Mouse (Mus musculus) testis, adult 2 months (tissue): ENCODE measurements at regions not wholly inside any gene's neighbourhood (a gene's known extent, or its start where the extent isn't known, plus 50 kb on each side); places are given as distances from the start of the nearest gene placed in this dataset.

Experiments used
- H3K27ac ChIP-seq: fragments of 200-500 bp; 2 replicates; pipeline ENCODE4 v1.5.1; 2012; ENCODE audit warnings: low read depth, low read length; ENCODE audit not compliant: control insufficient read depth, insufficient read depth
- H3K27me3 ChIP-seq: fragments of 200-500 bp; 2 replicates; pipeline ENCODE4 v1.6.1; 2012; ENCODE audit warnings: mild to moderate bottlenecking, low read length, moderate library complexity; ENCODE audit not compliant: control insufficient read depth, insufficient read depth
- H3K36me3 ChIP-seq: fragments of 200-500 bp; 2 replicates; pipeline ENCODE4 v1.6.1; 2012; ENCODE audit warnings: mild to moderate bottlenecking, low read length; ENCODE audit not compliant: control insufficient read depth, insufficient read depth
- H3K4me1 ChIP-seq: fragments of 200-500 bp; 2 replicates; pipeline ENCODE4 v1.6.1; 2012; ENCODE audit warnings: low read length; ENCODE audit not compliant: control insufficient read depth, insufficient read depth
- H3K4me3 ChIP-seq: fragments of 200-500 bp; 2 replicates; pipeline ENCODE4 v1.5.1; 2012; ENCODE audit warnings: low read depth, mild to moderate bottlenecking, low read length, moderate library complexity, mixed read lengths; ENCODE audit not compliant: control insufficient read depth
- CTCF ChIP-seq: fragments of 200-500 bp; IDR thresholded peaks from 2 replicates; pipeline ENCODE4 v1.5.1; 2012; ENCODE audit warnings: low read depth, mild to moderate bottlenecking, inconsistent platforms, low read length, moderate library complexity; ENCODE audit not compliant: control insufficient read depth, insufficient read depth, insufficient replicate concordance
- POLR2A ChIP-seq: fragments of 200-500 bp; IDR thresholded peaks from 2 replicates; pipeline ENCODE4 v1.6.1; 2012; ENCODE audit warnings: low read depth, mild to moderate bottlenecking, inconsistent platforms, low read length, moderate library complexity; ENCODE audit not compliant: control insufficient read depth

GRCm38 (mm10) chr1:193618250-193618649, 248.2 kb upstream of the Camk1g start:
- no peaks in the 10 kb centered on the region for H3K36me3 ChIP-seq
- no peaks in the 10 kb centered on the region for H3K4me1 ChIP-seq
- no peak overlapping the region for H3K4me3 ChIP-seq
- TF ChIP-seq CTCF, result no peak
- TF ChIP-seq POLR2A, result no peak
- no peak overlapping the region for H3K27ac ChIP-seq
- no peaks in the 10 kb centered on the region for H3K27me3 ChIP-seq

DNA sequence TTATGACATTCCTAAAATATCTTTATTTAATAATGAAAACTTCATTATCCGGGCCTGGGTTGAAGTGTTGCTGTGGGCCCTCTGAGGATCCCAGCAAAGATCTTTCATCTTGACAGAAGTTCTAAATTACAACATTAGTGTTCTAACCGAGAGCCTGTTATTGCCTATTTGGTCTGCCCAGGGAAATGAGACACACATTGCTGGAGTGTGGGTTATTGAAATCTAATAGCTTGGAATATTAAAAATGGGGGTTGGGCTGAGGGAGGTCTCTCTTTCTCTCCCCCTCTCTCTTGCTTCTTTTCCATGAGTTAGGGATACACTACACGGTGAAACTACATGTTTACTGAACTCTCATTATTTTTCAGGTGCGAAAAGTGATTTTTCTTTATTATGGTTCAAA, 240.4 kb upstream of the Camk1g start:
- Histone ChIP-seq H3K27me3 (no peaks in the 10 kb centered on the region), H3K36me3 (no peaks in the 10 kb centered on the region), H3K27ac (no peak overlapping the region), H3K4me1 (no peaks in the 10 kb centered on the region), H3K4me3 (no peak overlapping the region)
- TF ChIP-seq POLR2A (no peak), CTCF (no peak)

DNA sequence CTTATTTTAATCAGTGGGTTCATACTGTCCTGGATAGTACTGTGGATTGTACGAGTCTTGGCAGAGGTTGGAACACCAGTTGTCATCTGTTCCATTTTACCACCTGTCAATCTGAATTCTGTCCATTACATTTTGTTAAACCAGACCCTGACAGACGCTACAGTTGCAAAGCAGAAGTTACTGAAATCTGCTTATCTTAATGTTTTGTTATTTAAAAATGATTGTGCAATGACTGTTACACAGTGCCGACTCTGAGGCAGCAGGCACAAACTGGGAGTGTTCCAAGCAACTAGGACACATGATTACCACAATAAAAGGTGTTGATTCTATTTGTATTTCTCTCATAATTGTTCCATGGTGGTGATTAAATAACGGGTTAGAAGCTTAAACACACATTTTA, 229.8 kb upstream of the Camk1g start:
- no peaks in the 10 kb centered on the region for H3K36me3 ChIP-seq
- H3K4me1 ChIP-seq, result no peaks in the 10 kb centered on the region; the same call in 1 of the 2 replicates
- no peak overlapping the region for H3K27ac ChIP-seq
- H3K4me3 ChIP-seq, result no peak overlapping the region
- no peaks in the 10 kb centered on the region for H3K27me3 ChIP-seq
- TF ChIP-seq POLR2A, result no peak
- TF ChIP-seq CTCF, result no peak

DNA sequence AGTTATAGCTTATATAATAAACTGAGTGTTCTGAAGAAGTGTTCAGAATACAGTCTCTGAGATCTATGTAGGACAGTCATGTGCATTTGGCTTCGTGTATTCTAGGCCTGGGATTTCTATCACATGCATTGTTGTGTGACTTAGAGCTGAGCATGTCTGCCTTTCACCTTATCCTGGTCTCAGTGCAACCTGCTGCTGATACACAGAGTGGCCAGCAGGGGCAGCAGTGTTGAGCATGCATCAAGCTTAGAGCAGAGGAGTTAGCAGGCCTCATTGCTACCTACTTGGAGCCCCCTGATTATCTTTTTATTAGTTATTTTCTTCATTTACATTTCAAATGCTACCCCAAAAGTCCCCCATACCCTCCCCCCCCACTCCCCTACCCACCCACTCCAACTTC, 229.1 kb upstream of the Camk1g start:
- H3K27me3 ChIP-seq, result no peaks in the 10 kb centered on the region
- H3K36me3 ChIP-seq, result no peaks in the 10 kb centered on the region
- TF ChIP-seq CTCF (peak; percentile 84; the same call in 1 of the 2 replicates), POLR2A (no peak)

DNA sequence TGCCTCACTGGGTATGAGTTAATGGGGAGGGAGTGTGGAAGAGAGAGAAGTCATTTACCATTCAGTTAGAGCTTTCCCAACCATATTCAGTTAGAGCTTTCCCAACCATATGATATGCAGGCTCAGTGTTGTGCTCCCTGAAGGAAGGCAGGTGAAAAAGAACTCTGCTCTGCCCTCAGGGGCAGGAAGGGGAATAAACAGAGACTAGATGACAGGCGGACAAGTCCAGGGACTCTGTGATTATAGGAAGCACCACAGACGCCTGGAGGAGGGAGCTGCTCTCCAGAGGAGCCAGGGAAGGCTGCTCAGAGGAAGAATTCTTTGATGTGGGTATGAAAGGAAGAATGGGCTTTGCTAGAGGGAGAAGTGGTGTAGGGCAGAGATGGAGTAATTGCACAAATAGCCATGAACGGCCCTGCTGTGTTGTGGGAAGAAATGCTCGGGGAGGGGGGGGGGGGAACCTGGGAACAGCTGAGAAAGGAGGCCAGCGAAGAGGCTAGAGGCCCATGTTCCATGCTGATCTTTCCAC, 220.3 kb upstream of the Camk1g start:
- TF ChIP-seq POLR2A (no peak), CTCF (no peak)
- H3K27ac ChIP-seq, result no peak overlapping the region
- H3K36me3 ChIP-seq, result no peaks in the 10 kb centered on the region

More for the DNA sequence above, 229.1 kb upstream of the Camk1g start:
- H3K27ac ChIP-seq, result no peak overlapping the region
- no peaks in the 10 kb centered on the region; the same call in 1 of the 2 replicates for H3K4me1 ChIP-seq
- no peak overlapping the region for H3K4me3 ChIP-seq

GRCm38 (mm10) chr1:193588477-193589464, 218.7 kb upstream of the Camk1g start:
- Histone ChIP-seq H3K4me1 (no peaks in the 10 kb centered on the region), H3K27me3 (no peaks in the 10 kb centered on the region), H3K4me3 (no peak overlapping the region), H3K36me3 (no peaks in the 10 kb centered on the region), H3K27ac (no peak overlapping the region)
- TF ChIP-seq POLR2A, result no peak
- peak; percentile 69; the same call in 1 of the 2 replicates for TF ChIP-seq CTCF

More for the DNA sequence above, 220.3 kb upstream of the Camk1g start:
- Histone ChIP-seq H3K4me3 (no peak overlapping the region), H3K27me3 (no peaks in the 10 kb centered on the region), H3K4me1 (no peaks in the 10 kb centered on the region)

GRCm38 (mm10) chr1:193587317-193587716, 217.2 kb upstream of the Camk1g start:
- Histone ChIP-seq H3K4me3 (no peak overlapping the region), H3K27ac (no peak overlapping the region), H3K4me1 (no peaks in the 10 kb centered on the region), H3K27me3 (no peaks in the 10 kb centered on the region), H3K36me3 (no peaks in the 10 kb centered on the region)
- TF ChIP-seq POLR2A, result no peak
- TF ChIP-seq CTCF, result no peak
